Mouse (Mus musculus) C2C12 (cell line): ENCODE measurements at regions not wholly inside any gene's neighbourhood (a gene's known extent, or its start where the extent isn't known, plus 50 kb on each side); places are given as distances from the start of the nearest gene placed in this dataset.

Source experiments
- H3K27me3 ChIP-seq: one replicate; pipeline ENCODE4 v1.6.1; 2011; ENCODE audit not compliant: control insufficient read depth, insufficient read depth, insufficient read length
- H3K36me3 ChIP-seq: one replicate; pipeline ENCODE4 v1.6.1; 2011; ENCODE audit not compliant: control insufficient read depth, insufficient read depth
- H3K4me3 ChIP-seq: one replicate; pipeline ENCODE4 v1.5.1; 2011; ENCODE audit warnings: mild to moderate bottlenecking, control low read depth; ENCODE audit not compliant: poor library complexity, insufficient read depth, severe bottlenecking
- H3K79me2 ChIP-seq: one replicate; pipeline ENCODE4 v1.6.1; 2011; ENCODE audit not compliant: control insufficient read depth, insufficient read depth
- H3K79me3 ChIP-seq: one replicate; pipeline ENCODE4 v1.6.1; 2011; ENCODE audit warnings: low read depth, control low read depth
- H3ac ChIP-seq: one replicate; pipeline ENCODE3; 2011; ENCODE audit warnings: low read depth; ENCODE audit not compliant: control insufficient read depth, insufficient read length
- CEBPB ChIP-seq: IDR thresholded peaks from one replicate; pipeline ENCODE4 v1.6.1; 2011; ENCODE audit warnings: low read depth, mild to moderate bottlenecking, control low read depth, moderate library complexity
- CTCF ChIP-seq: IDR thresholded peaks from one replicate; pipeline ENCODE4 v1.5.1; 2011; ENCODE audit not compliant: control insufficient read depth, insufficient read depth, insufficient read length
- FOSL1 ChIP-seq: IDR thresholded peaks from one replicate; pipeline ENCODE4 v1.8.0; 2011; ENCODE audit warnings: mild to moderate bottlenecking, low read length; ENCODE audit not compliant: poor library complexity, insufficient read depth, severe bottlenecking
- MAX ChIP-seq: IDR thresholded peaks from one replicate; pipeline ENCODE4 v1.6.1; 2011; ENCODE audit warnings: mild to moderate bottlenecking, control low read depth
- MYOD1 ChIP-seq: IDR thresholded peaks from one replicate; pipeline ENCODE4 v1.6.1; 2011; ENCODE audit warnings: low read depth; ENCODE audit not compliant: control insufficient read depth, insufficient read length
- MYOG ChIP-seq: IDR thresholded peaks from one replicate; pipeline ENCODE4 v1.6.1; 2011; ENCODE audit not compliant: control insufficient read depth, insufficient read length; ENCODE audit errors: extremely low read depth
- USF1 ChIP-seq: IDR thresholded peaks from one replicate; pipeline ENCODE4 v1.6.1; 2011; ENCODE audit warnings: low read depth, mild to moderate bottlenecking, control low read depth, moderate library complexity

DNA sequence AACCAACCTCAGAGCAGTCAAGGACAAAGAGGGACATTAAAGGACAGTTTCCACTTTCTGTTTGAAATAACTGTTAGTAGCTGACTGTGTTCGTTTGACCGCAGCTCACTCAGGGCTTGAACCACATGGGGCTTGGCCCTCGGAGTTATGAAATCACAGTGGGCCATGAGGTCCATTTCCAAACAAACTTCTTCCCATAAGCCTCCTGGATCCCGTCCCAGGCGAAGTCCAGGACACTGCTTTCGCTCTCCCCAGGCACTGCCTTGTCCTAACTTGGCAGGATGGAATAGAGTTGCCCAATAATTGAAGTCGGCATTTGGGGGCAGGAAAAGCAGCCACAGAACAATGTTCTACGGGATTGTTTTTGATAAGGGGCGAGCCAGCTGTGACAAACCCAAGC, 188.1 kb upstream of the Zfp637 start:
- TF ChIP-seq CEBPB (peak; percentile 1), CTCF (no peak), MYOG (no peak), FOSL1 (no peak)
- H3ac ChIP-seq = no peak overlapping the region
- H3K79me2 ChIP-seq = no peaks in the 10 kb centered on the region
- H3K79me3 ChIP-seq = no peaks in the 10 kb centered on the region
- H3K36me3 ChIP-seq = no peaks in the 10 kb centered on the region
- H3K4me3 ChIP-seq = no peak overlapping the region
- no peaks in the 10 kb centered on the region for H3K27me3 ChIP-seq

DNA sequence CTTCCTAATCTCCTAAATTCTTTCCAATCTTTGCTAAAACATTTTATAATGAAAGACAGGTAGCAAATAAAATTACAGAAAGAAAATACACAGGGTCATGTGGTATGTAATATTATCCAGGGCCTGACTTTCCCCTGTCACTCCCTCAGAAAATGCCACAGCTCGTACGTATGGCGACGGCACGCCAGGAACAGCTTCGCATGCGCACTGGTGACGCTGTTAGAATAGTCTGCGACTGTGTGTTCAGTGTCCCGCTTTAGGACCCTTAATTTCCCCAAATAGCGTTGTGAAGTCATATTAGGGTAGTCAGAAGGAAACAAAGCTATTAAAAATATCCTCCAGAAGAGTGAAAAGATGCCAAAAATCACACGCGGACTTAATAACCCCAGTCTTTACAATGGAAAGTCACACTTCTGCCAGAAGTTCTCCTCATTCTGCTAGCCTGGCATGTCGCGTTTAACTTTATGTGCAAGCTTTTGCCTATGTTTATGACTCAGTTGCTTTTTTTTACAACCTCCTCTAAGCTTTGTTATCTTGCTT, 187.0 kb upstream of the Zfp637 start:
- Histone ChIP-seq H3K79me2 (no peaks in the 10 kb centered on the region), H3K36me3 (no peaks in the 10 kb centered on the region), H3ac (no peak overlapping the region), H3K27me3 (no peaks in the 10 kb centered on the region), H3K4me3 (no peak overlapping the region), H3K79me3 (no peaks in the 10 kb centered on the region)
- TF ChIP-seq CEBPB (no peak), CTCF (no peak), MYOG (no peak), FOSL1 (no peak), USF1 (no peak), MAX (no peak), MYOD1 (no peak)

DNA sequence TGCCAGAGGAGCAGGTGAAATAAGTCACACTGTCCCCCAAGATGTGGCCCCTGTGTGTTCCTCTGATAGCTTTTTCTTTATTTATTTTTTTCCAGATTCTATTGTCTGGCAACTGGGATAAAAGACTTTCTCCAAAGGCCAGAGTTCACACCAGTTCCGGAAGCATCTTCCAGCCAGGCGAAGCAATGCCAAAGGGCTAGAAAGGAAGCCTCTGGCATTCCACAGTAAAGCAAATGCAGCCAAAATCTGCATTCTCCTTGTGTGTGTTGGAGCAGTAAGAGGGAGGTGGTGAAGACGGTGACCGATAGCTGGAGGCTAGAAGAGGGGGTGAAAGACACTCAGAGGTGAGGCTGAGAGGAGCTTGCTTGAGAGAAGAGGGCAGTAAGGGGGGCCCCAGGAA, 185.0 kb upstream of the Zfp637 start:
- no peaks in the 10 kb centered on the region for H3K27me3 ChIP-seq
- TF ChIP-seq CTCF (no peak), MYOD1 (no peak), FOSL1 (no peak), CEBPB (no peak), MYOG (no peak), MAX (no peak), USF1 (no peak)
- H3K36me3 ChIP-seq = no peaks in the 10 kb centered on the region
- no peak overlapping the region for H3K4me3 ChIP-seq
- no peak overlapping the region for H3ac ChIP-seq
- no peaks in the 10 kb centered on the region for H3K79me3 ChIP-seq
- no peaks in the 10 kb centered on the region for H3K79me2 ChIP-seq

DNA sequence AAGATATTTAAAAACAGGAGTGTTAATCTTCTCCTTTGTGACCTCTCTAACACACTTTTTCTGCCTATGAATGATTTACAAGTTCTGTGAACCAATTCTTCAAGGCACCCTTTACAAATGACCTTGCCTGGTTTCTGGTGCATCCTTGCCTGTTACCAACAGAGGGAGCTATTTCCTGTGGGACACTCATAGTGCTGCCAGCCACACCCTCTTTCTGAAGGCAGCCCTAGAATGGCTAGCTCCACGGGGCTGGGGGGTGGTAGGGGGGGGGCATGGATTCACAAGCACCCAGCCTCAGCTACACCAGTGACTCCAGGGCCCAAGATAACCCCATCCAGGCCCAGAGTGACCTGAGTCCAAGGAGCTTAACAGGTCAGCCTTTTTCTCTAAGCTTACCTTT, 180.4 kb upstream of the Zfp637 start:
- H3K4me3 ChIP-seq = no peak overlapping the region
- H3ac ChIP-seq = no peak overlapping the region

DNA sequence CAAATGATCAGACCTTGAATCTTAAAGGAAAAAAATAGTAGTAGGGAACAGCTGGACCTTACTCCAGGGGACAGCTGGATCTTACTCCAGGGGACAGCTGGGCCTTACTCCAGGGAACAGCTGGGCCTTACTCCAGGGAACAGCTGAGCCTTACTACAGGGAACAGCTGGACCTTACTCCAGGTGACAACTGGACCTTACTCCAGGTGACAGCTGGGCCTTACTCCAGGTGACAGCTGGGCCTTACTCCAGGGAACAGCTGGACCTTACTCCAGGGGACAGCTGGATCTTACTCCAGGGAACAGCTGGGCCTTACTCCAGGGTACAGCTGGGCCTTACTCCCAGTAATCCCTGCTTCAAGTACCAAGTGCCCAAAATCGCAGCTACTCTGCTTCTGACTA, 178.3 kb upstream of the Zfp637 start:
- H3K27me3 ChIP-seq = no peaks in the 10 kb centered on the region
- no peak for TF ChIP-seq MAX
- TF ChIP-seq MYOG = no peak
- TF ChIP-seq MYOD1 = peak; percentile 94
- H3K36me3 ChIP-seq = no peaks in the 10 kb centered on the region
- H3K79me3 ChIP-seq = no peaks in the 10 kb centered on the region
- H3K4me3 ChIP-seq = no peak overlapping the region
- no peaks in the 10 kb centered on the region for H3K79me2 ChIP-seq
- no peak overlapping the region for H3ac ChIP-seq

More for the DNA sequence above, 180.4 kb upstream of the Zfp637 start:
- TF ChIP-seq USF1 (no peak), MYOD1 (no peak), CTCF (no peak), CEBPB (no peak), MYOG (no peak), FOSL1 (no peak), MAX (no peak)
- Histone ChIP-seq H3K79me3 (no peaks in the 10 kb centered on the region), H3K79me2 (no peaks in the 10 kb centered on the region), H3K27me3 (no peaks in the 10 kb centered on the region), H3K36me3 (no peaks in the 10 kb centered on the region)

DNA sequence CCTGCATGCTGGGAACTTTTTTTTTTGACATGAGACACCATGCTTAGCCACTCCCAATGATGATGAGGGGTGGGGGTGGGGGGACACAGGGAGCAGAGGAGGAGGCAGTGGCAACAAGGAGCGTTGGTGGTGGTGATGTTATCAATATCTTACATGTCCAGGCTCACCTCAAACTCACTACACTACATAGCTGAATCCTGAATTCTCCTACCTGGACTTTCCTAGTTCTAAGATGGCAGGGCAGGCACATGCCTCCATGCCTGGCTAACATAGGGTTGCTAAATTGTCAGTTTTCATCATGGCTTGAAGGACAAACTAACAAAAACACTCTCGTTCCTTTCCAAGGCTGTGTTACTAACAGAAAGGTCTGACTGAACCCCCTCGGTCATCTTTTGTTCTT, 170.6 kb upstream of the Zfp637 start:
- Histone ChIP-seq H3K79me3 (no peaks in the 10 kb centered on the region), H3K36me3 (no peaks in the 10 kb centered on the region), H3K79me2 (no peaks in the 10 kb centered on the region), H3K27me3 (no peaks in the 10 kb centered on the region), H3ac (no peak overlapping the region), H3K4me3 (no peak overlapping the region)
- TF ChIP-seq USF1 (no peak), CTCF (no peak), MYOG (no peak), MYOD1 (no peak), MAX (no peak), CEBPB (no peak), FOSL1 (no peak)
